Mouse (Mus musculus) heart, embryonic 10.5 days (tissue): ENCODE results near the gene Gm10778. TPM values are rescaled to one million over a fixed set of nuclear protein-coding genes. Genes with fewer than 3 reads are reported as not detected.
"Not testable (repeated sequence)": the region's sequence is repeated elsewhere in the genome, so short reads cannot be mapped to it uniquely, and the experiment has no call there.

Source experiments
- DNase-seq: peaks from one replicate; pipeline ENCODE4 v3.0.0-alpha.2; 2017; ENCODE audit warnings: low spot score
- H3K27ac ChIP-seq: fragments of 300-500 bp; sonication (generic); 2 replicates; pipeline ENCODE4 v1.5.1; 2016; ENCODE audit warnings: mild to moderate bottlenecking
- H3K27me3 ChIP-seq: fragments of 300-500 bp; sonication (generic); 2 replicates; pipeline ENCODE4 v1.6.1; 2016; ENCODE audit warnings: mild to moderate bottlenecking; ENCODE audit not compliant: poor library complexity, insufficient read depth, severe bottlenecking
- H3K36me3 ChIP-seq: fragments of 300-500 bp; sonication (generic); 2 replicates; pipeline ENCODE4 v1.6.1; 2016; ENCODE audit warnings: mild to moderate bottlenecking, moderate library complexity
- H3K4me1 ChIP-seq: fragments of 300-500 bp; sonication (generic); 2 replicates; pipeline ENCODE4 v1.6.1; 2016; ENCODE audit warnings: mild to moderate bottlenecking
- H3K4me3 ChIP-seq: fragments of 300-500 bp; sonication (generic); 2 replicates; pipeline ENCODE4 v1.5.1; 2016; ENCODE audit warnings: mild to moderate bottlenecking, moderate library complexity
- H3K9me3 ChIP-seq: fragments of 300-500 bp; sonication (generic); 2 replicates; pipeline ENCODE4 v1.6.1; 2016; ENCODE audit warnings: mild to moderate bottlenecking, moderate library complexity
- WGBS: fragments of 180-500 bp; shearing (Covaris S2); methylation state at CpG from one replicate; pipeline ENCODE4 v1.1.7; 2016; 5-methylcytosine and 5-hydroxymethylcytosine counted together
- polyA plus RNA-seq: library from polyadenylated mRNA; unstranded; fragments of >200 nt; fragmentation: Nextera tagmentation; extraction: Ambion mirVana; gene quantifications from 2 replicates; pipeline ENCODE4 v1.2.1, GENCODE M21; 2016

Gene Gm10778
- polyA plus RNA-seq, 1 experiment from 2014 or later = 4.1 TPM

DNA sequence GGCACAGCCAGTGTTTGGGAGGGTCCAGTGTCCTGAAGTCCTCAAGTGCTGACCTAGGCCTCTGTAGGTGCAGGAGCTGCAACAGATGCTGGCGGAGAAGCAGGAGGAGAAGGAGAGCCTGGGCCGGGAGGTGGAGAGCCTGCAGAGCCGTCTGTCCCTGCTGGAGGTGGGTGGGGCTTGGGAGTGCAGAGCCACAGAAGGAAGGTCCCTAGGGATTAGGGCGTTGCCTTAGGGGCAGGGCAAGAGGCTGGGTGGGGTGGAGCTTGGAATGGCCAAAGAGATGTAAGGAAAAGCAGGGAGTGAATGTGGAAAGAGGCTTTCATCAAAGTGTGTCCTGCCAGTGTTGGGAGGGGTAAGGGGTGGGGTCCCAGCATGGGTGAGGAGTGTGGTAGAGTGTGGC is 8.0 kb upstream of the Gm10778 start:
- DNase-seq, H3K36me3 ChIP-seq, H3K27me3 ChIP-seq, H3K4me3 ChIP-seq, H3K27ac ChIP-seq, H3K9me3 ChIP-seq: not testable (repeated sequence)
- WGBS = 50% methylated on average over 4 of the region's 4 CpGs
- H3K4me1 ChIP-seq = peaks cover 17% of the 10 kb centered on the region

- Histone ChIP-seq H3K27ac (no peak overlapping the region), H3K36me3 (no peaks in the 10 kb centered on the region; the same call in 1 of the 2 replicates), H3K9me3 (no peaks in the 10 kb centered on the region), H3K4me3 (no peak overlapping the region), H3K4me1 (peaks cover 17% of the 10 kb centered on the region), H3K27me3 (0 out of 2 replicates have a peak, but pooled peaks cover 4% of the 10 kb centered on the region)
- 86% methylated on average over 2 of the region's 2 CpGs for WGBS
- DNase-seq = no peak
These were observed 7.3 kb upstream of the Gm10778 start for GRCm38 (mm10) chr10:81641566-81641965.

GRCm38 (mm10) chr10:81641978-81642647 is 6.7 kb upstream of the Gm10778 start:
- 76% methylated on average over 8 of the region's 8 CpGs for WGBS
- Histone ChIP-seq H3K27me3 (0 out of 2 replicates have a peak, but pooled peaks cover 6% of the 10 kb centered on the region), H3K27ac (peak overlapping the region; percentile 93), H3K4me1 (peaks cover 17% of the 10 kb centered on the region), H3K36me3 (no peaks in the 10 kb centered on the region; the same call in 1 of the 2 replicates), H3K9me3 (no peaks in the 10 kb centered on the region), H3K4me3 (peak overlapping the region; percentile 67; the same call in 1 of the 2 replicates)
- no peak for DNase-seq

DNA sequence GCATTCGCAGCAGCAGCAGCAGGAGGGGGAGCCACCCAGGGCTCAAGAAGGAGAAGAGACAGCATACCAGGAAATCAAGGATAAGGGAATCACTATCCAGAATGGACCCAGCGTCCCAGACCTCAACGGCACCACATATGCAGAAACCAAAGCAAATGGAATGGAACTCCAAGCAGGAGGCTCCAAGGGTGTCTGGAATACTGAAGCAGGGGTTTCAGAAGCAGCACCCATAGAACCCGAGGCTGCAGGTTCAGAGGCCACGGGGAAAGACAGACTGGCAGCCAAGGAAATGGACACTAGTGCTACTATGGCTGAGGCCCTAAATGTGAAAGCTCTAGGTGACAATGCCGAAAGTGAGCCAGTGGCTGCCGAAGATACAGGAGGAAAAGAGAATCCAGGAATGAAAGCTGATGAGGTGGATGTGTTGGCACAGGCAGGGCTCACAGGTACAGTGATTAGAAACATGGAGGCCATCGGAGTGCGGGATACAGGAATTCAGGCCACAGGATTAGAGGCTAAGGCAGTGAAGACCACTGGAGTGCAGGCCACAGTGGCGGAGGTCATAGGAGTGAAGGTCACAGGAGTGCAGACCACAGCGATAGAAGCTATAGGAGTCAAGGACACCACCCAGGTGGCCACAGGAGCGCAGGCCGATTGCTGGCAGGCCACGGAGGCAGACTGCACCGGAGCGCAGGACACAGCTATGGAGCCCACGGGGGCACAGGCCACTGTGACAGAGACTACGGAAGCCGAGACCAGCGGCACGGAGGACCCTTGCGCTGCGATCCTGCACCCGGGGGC is 6.0 kb upstream of the Gm10778 start:
- H3K4me3 ChIP-seq = peak overlapping the region; percentile 67
- H3K27me3 ChIP-seq = 0 out of 2 replicates have a peak, but pooled peaks cover 6% of the 10 kb centered on the region
- peak overlapping the region; percentile 93 for H3K27ac ChIP-seq
- H3K36me3 ChIP-seq = no peaks in the 10 kb centered on the region; the same call in 1 of the 2 replicates
- DNase-seq = peak; percentile 81
- 21% methylated on average over 24 of the region's 24 CpGs for WGBS
- no peaks in the 10 kb centered on the region for H3K9me3 ChIP-seq
- H3K4me1 ChIP-seq = peaks cover 17% of the 10 kb centered on the region

DNA sequence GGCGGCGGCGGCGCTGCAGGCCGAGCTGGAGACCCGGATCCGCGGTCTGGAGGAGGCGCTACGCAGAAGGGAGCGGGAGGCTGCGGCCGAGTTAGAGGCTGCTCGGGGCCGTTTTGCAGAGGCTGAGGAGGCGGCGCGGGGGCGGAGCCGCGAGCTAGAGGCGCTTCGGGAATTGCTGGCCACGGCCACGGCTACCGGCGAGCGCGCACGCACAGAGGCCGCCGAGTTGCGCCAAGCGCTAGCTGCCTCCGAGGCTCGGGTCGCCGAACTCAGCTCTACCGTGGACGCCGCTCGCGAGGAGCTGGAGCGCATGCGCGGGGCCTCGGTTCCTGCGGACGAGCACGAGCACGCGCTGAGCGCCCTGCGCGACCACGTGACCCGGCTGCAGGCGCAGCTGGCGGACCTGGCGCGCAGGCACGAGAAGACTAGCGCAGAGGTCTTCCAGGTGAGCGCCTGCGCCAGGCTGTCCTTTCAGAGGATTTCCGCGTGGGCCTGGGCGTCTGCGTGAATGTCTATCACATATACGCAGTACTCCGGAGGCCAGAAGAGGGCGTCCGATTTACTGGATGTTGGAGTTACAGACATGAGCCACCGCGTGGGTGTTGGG is 5.3 kb upstream of the Gm10778 start:
- Histone ChIP-seq H3K27ac (peak overlapping the region; percentile 93), H3K9me3 (no peaks in the 10 kb centered on the region), H3K4me3 (peak overlapping the region; percentile 67), H3K27me3 (0 out of 2 replicates have a peak, but pooled peaks cover 6% of the 10 kb centered on the region), H3K36me3 (no peaks in the 10 kb centered on the region; the same call in 1 of the 2 replicates), H3K4me1 (peaks cover 17% of the 10 kb centered on the region)
- under 1% methylated on average over 74 of the region's 75 CpGs for WGBS
- DNase-seq = peak; percentile 96

DNA sequence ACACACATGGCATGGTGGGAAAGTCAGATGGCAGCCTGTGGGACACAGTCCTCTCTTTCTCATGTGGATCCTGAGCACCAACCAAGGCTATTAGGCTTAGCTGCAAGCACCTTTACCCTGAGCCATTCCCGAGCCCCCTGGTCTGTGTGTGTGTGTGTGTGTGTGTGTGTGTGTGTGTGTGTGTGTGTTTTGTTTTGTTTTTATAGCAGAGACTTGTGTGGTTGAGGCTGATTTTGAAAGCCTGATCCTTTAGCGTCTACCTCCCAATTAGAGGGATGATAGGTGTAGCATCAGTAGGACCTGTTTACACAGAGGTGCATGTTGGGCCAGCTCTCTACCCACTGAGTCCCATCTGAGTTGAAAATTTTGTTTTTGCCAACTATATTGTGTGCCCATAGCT is 4.7 kb upstream of the Gm10778 start:
- WGBS = 55% methylated on average over 2 of the region's 2 CpGs
- peaks cover 17% of the 10 kb centered on the region for H3K4me1 ChIP-seq
- peak overlapping the region; percentile 93 for H3K27ac ChIP-seq
- no peaks in the 10 kb centered on the region for H3K9me3 ChIP-seq
- DNase-seq = no peak
- no peaks in the 10 kb centered on the region for H3K36me3 ChIP-seq
- 0 out of 2 replicates have a peak, but pooled peaks cover 6% of the 10 kb centered on the region for H3K27me3 ChIP-seq
- peak overlapping the region; percentile 67 for H3K4me3 ChIP-seq

GRCm38 (mm10) chr10:81644716-81645115 is 4.1 kb upstream of the Gm10778 start:
- Histone ChIP-seq H3K4me1 (peaks cover 17% of the 10 kb centered on the region), H3K4me3 (no peak overlapping the region), H3K36me3 (no peaks in the 10 kb centered on the region), H3K9me3 (no peaks in the 10 kb centered on the region), H3K27ac (no peak overlapping the region), H3K27me3 (0 out of 2 replicates have a peak, but pooled peaks cover 6% of the 10 kb centered on the region)
- 89% methylated on average over 18 of the region's 18 CpGs for WGBS
- no peak for DNase-seq

DNA sequence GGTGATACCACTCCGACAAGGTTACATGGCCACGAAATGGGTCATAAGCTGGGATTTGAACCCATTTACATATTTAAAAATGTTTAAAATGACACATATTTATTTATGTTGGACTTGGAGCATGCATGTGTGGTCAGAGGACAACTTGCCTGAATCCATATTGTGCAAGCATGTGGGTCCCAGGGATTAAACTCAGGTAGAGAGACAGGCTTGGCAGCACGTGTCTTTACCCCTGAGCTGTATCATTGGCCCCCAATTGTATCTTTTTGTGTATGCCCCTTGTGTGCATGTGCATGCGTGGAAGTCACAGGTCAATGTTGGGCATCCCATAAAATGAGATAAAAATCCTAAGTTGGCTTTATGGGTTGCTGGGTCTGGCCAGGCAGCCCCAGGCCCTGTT is 3.5 kb upstream of the Gm10778 start:
- 0 out of 2 replicates have a peak, but pooled peaks cover under 1% of the 10 kb centered on the region for H3K36me3 ChIP-seq
- no peak overlapping the region for H3K27ac ChIP-seq
- peaks cover 17% of the 10 kb centered on the region for H3K4me1 ChIP-seq
- no peak for DNase-seq
- WGBS = 93% methylated on average over 4 of the region's 4 CpGs
- H3K4me3 ChIP-seq = no peak overlapping the region
- 0 out of 2 replicates have a peak, but pooled peaks cover 6% of the 10 kb centered on the region for H3K27me3 ChIP-seq
- H3K9me3 ChIP-seq = no peaks in the 10 kb centered on the region

GRCm38 (mm10) chr10:81646015-81646555 is 2.8 kb upstream of the Gm10778 start:
- no peak for DNase-seq
- H3K36me3 ChIP-seq = 0 out of 2 replicates have a peak, but pooled peaks cover 8% of the 10 kb centered on the region
- peaks cover 17% of the 10 kb centered on the region for H3K4me1 ChIP-seq
- no peaks in the 10 kb centered on the region for H3K9me3 ChIP-seq
- 74% methylated on average over 7 of the region's 7 CpGs for WGBS
- H3K27me3 ChIP-seq = 0 out of 2 replicates have a peak, but pooled peaks cover 6% of the 10 kb centered on the region
- H3K4me3 ChIP-seq = no peak overlapping the region
- no peak overlapping the region for H3K27ac ChIP-seq

- Histone ChIP-seq H3K4me3 (no peak overlapping the region), H3K27ac (no peak overlapping the region), H3K27me3 (no peaks in the 10 kb centered on the region), H3K36me3 (peaks cover 57% of the 10 kb centered on the region), H3K4me1 (no peaks in the 10 kb centered on the region), H3K9me3 (peaks cover 14% of the 10 kb centered on the region)
- no peak for DNase-seq
- WGBS = 92% methylated on average over 10 of the region's 10 CpGs
These were observed 6.3 kb downstream of the Gm10778 start for GRCm38 (mm10) chr10:81655178-81655577.

DNA sequence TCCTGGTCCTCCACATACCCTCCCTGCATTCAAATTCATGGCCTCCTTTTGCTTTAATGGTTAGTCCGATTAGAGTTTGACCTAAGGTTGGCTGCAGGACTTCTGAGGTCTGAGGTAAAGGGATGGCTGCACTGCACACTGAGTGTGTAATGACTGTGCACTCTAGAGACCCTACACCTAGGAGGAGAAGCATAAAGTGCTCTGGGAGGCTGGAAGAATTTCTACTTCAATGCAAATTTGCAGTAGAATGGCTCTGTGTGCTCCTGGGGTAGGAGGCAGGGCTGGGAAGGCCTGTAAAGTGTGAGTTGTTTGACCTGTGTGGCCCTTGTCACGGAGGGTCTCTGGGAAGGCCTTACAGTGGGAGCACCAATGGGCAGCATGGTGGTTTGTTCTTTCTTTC is 7.3 kb downstream of the Gm10778 start:
- peaks cover 14% of the 10 kb centered on the region for H3K9me3 ChIP-seq
- H3K27me3 ChIP-seq = no peaks in the 10 kb centered on the region
- H3K36me3 ChIP-seq = peaks cover 51% of the 10 kb centered on the region
- no peaks in the 10 kb centered on the region for H3K4me1 ChIP-seq
- H3K4me3 ChIP-seq = no peak overlapping the region
- no peak for DNase-seq
- H3K27ac ChIP-seq = no peak overlapping the region
- WGBS = 92% methylated on average over 2 of the region's 2 CpGs

DNA sequence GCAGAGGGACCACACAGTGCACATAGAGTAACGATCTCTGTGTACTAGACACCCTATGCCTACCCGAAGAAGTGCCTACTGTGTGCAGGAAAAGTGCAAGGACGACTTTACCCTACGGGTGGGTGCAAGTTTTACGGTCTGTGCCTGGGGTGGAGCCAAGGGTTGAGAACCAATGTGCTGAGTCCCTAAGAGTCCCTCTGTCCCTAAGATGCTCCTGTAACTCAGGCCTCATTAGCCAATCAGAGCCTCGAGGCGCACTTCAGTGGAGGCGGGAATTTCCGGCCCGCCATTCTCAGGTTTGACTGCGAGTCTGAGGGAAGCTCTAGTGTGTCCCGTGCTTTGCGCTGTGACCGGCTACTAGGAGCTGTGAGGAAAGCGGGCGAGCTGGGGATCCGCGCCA is 38.3 kb downstream of the Gm10778 start:
- not testable (repeated sequence) for H3K9me3 ChIP-seq, H3K36me3 ChIP-seq, H3K4me1 ChIP-seq, H3K27me3 ChIP-seq, DNase-seq, H3K4me3 ChIP-seq, H3K27ac ChIP-seq
- WGBS = no CpG with 5 or more reads among the region's 18 CpGs
